Mouse (Mus musculus) layer of hippocampus, postnatal 36 days (tissue): Measurements from ENCODE around the gene AL731706.1. TPM values are rescaled to one million over a fixed set of nuclear protein-coding genes. Genes with fewer than 3 reads are reported as not detected.
"Not testable (repeated sequence)": the region's sequence is repeated elsewhere in the genome, so short reads cannot be mapped to it uniquely, and the experiment has no call there.

ENCODE experiments used
- DNase-seq, 2 experiments: peaks; one replicate each; pipeline ENCODE4 v3.0.0; 2022
- total RNA-seq, 2 experiments: library from RNA; stranded (reverse); gene quantifications; 2 replicates each; pipeline ENCODE4 v1.2.3; 2021

AL731706.1 gene
- 10 to 100 TPM; 17.3 to 18.3 TPM for total RNA-seq

- peak; percentile 99 for DNase-seq
These were observed at the start of gene AL731706.1, which contains the start of the genes Slx4ip and Mkks for GRCm38 (mm10) chr2:136891068-136891950. Gene AL731706.1, minus strand, starts transcription at chr2:136891389. Gene Slx4ip, plus strand, starts transcription at chr2:136891218. Gene Mkks, minus strand, starts transcription at chr2:136891389.

- DNase-seq, result no peak
These were observed 47.1 kb upstream of the AL731706.1 start for GRCm38 (mm10) chr2:136938249-136938648.

GRCm38 (mm10) chr2:136936391-136937288, 45.5 kb upstream of the AL731706.1 start:
- no peak for DNase-seq

DNA sequence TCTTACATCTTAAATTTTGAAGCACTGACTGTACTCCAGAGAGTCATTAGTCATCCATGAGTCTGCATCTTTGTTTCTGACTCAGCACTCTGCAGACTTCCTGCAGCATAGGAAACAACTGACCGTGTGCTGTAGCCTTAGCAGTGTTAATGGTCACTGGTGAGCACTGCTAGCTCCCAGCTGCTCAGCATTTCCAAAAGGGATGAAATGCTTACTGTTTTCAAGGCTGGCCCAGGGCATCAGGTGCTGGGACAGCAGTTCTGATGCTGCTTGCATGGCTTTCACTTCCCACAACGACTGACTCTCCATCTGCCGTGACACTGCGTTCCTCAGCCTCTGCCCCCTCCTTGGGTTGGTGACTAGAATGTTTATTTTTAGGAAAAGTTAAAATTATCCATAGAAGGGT, 29.8 kb upstream of the AL731706.1 start:
- DNase-seq, result peak; percentile 12 to 31

DNA sequence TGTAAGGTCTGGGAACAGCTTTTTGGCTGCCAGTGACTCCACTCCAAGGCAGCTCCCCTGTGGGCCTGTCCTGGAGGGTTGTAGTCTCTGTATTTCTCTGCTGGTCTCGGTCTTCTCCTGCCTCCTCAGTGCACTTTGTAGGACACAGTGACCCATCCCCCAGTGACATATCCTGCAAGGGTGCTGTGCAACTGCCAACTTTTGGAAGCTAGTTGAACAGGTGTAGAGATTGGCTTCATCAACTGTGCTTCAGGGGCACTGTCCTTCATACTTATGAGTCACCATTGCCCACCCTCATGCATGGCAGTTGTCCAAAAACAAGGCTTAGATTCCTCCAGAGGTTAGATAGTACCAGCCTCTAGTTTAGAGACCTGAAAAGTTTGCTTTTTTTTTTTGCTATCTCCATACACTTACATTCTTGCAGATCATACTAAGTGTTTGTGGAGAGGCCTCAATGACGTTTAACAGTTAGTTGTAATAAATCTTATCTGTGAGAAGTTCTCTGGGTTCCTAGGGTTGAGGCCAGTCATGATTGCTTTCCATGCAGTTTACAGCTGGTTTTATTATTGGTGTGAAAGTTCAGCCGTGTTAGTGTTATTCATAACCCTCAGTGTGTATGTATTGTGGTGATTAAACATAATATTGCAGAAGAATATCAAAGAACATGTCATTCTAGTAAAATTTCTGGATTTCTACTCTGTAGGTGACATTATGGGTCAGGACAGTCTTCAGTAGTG, 29.2 kb upstream of the AL731706.1 start:
- DNase-seq, result no peak

- no peak for DNase-seq
These were observed 28.2 kb upstream of the AL731706.1 start for GRCm38 (mm10) chr2:136919433-136919832.

DNA sequence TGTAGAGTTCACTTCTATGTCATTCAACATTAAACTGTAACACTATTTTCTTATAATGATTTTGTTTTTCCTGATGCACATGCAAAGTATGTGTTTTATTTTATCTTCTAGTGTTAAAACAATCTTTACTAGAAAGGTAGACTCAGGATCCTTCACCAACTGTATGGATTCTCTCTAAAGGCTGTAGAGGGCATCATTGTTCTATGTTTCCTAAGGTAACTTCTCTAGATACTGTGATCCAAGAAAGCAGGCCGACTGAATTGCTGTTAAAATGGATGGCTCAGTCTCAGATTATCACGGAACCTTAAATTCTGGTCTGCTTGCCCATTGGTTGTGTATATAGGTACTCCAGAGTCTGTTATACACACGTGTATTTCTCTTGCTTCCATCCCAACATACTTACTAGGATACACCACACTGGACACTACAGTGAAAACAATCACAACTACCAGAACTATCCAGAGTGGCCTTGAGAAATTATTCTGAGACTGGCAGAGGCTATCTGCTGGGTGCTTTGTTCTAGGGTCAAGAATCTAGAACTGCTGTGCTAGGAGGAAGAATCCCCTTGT, 23.2 kb upstream of the AL731706.1 start:
- no peak for DNase-seq

GRCm38 (mm10) chr2:136913021-136913420, 21.8 kb upstream of the AL731706.1 start:
- DNase-seq, result no peak

DNA sequence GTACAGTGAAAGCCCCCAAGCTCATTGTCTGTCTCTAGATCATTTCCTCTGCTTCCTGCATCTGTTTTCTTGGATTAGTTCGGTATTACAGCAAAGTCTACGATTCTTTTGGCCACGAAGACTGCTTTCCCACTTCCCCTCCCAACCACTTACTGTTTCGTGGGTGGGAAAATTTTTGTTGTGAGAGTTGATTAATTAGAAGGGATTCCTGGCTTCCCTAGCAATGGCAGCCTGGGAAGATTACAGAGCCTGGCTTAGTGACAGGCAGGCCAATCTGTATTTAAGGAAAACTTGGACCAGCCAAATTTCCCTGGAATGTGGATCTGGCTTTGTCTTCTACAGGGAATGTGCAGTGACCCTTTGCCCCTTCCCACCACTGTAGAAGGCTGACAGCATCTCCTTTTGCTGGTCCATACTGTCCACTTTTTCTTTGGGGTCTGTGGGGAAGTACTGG, 20.8 kb upstream of the AL731706.1 start:
- no peak for DNase-seq

DNA sequence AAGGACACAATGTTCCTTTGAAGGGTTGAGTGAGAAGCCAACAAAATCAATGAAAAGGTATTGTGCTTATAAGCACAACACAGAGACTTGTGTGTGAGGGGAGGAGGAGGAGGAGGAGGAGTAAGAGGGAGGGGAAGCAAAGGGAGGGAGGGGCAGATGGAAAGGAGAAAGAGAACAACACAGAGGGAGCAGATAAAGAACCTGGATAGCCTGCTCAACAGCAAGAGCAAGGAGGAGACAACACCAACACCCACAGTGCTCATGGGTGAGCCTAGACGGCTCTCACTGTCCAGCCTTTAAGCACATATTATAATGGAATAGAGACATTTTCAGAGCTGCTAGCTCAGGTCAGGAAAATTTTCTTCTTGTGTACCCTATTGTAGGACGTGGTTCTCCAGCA, 18.1 kb upstream of the AL731706.1 start:
- DNase-seq, result no peak

GRCm38 (mm10) chr2:136908596-136908995, 17.4 kb upstream of the AL731706.1 start:
- DNase-seq, result no peak

DNA sequence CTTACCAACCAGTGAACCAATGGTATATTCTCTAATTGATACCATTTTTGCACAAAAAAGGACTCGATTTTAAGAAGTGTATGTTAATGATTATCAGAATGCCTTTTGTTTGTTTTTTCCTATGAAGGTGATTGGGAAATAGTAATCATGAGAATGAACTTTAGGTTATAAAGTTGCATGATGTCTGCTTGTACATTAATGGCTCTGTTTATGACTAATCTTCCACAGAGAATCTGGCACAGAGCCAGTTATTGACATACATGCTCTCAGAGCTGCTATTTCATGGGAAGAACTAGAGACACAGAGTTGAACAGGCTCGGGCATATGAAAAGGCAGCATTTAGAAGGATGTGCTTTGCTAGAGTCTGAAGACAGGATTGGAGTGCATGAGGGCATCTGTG, 4.9 kb upstream of the AL731706.1 start:
- DNase-seq, result no peak

GRCm38 (mm10) chr2:136894494-136894893, 3.3 kb upstream of the AL731706.1 start:
- no peak for DNase-seq

GRCm38 (mm10) chr2:136891951-136892371, 772 bp upstream of the AL731706.1 start:
- peak; percentile 97 for DNase-seq

DNA sequence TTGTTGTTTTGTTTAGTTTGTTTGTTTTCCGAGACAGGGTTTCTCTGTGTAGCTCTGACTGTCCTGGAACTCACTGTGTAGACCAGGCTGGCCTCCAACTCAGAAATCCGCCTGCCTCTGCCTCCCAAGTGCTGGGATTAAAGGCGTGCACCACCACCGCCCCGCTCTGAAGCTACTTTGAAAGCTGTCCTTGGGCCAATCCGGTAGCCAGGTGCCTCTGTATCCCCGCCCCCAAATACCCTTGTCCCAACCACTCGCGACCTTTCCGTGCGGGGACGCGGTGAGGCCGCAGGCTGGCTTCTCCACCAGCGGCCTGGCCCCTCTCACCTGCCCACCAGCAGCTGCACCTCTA, 497 bp downstream of the AL731706.1 start:
- DNase-seq, result not testable (repeated sequence)

GRCm38 (mm10) chr2:136886846-136887245, 4.3 kb downstream of the AL731706.1 start:
- DNase-seq, result peak; percentile 17 to 20

DNA sequence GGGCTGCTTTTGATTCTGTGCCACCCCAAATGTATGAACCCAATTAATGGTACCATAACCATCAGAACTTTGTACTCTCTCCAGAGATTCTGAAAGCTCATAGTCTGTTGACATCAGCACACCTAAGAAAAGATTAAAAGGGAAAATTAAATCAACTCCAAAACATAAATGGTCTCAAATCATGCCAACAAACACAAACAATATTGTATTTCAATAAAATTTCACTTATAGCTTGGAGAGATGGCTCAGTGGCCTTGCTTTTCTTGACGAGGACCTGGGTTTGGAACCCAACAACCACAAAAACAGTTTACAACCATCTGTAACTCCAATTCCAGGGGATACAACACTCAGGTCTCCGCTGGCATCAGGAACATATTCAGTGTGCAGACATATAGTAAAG, 5.6 kb downstream of the AL731706.1 start, which contains the start of gene AL731706.2:
TSS of gene AL731706.2 (minus strand) at position 101 of the 400 bp plus-strand sequence.
- no peak for DNase-seq

GRCm38 (mm10) chr2:136854543-136855388, 36.4 kb downstream of the AL731706.1 start:
- no peak for DNase-seq

DNA sequence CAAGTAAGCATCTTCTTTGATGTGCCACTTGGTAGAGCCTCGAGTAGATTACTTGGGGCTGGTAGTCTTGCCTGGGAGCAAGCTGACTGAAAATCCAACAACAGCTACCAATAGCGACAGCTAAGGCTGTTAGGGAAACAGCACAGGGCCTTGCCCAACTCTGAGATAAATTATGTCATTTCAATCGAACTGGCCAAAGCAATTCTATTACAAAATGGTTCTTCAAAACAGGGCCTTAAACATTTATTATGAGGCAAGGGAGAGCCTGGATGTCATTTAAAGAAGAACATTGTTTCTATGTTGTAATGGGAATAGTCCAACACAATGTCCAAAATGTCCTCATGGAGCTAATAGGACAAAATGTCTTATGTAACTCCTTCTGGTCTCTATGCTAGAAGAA, 40.8 kb downstream of the AL731706.1 start:
- no peak for DNase-seq

GRCm38 (mm10) chr2:136837994-136838393, 53.2 kb downstream of the AL731706.1 start:
- no peak for DNase-seq

DNA sequence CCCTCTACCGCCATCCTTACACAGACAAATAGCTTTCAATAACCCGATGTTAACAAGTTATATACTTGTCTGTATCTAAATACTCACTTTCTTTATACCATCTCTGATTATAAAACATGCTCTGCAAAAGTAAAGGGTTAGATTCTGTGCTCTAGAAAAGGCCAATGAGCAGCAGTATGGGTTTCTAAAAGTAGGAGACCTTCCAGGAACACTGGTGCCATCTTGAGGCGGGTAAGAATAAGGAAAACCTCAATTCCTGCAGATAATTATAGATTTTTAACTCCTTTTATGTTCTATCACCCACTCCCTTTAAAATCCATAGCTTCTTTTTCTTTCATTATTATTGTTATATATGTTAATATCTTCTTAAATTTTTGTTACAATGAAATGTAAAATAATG, 55.3 kb downstream of the AL731706.1 start:
- DNase-seq, result no peak
